Mouse (Mus musculus) cerebellum, postnatal 10 days (tissue): ENCODE data around the gene Olfr993.

Experiments
- DNase-seq, 2 experiments: peaks; one replicate each; pipeline ENCODE4 v3.0.0; 2021; ENCODE audit warnings: mixed read lengths in 2 of 2

Olfr993 gene

DNA sequence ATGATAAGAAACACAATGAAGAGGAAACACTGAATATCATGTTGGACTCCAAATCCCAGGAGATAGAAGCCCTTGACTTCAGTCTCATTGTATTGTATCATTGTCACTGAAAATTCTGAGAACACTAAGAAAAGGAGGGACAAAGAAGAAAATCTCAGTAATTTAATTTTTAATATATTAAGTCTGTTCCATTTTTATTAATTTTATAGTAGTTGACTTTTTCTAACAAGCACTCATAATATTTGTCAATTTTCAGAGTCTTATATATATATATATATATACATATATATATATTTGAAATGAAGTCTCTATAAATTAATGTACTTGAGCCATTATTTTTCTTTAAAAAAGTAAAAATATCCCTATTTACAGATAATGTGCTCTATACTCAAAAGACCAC, at the start of gene Olfr993:
TSS of gene Olfr993 (minus strand) at position 101 of the 400 bp plus-strand sequence.
- DNase-seq: no peak

DNA sequence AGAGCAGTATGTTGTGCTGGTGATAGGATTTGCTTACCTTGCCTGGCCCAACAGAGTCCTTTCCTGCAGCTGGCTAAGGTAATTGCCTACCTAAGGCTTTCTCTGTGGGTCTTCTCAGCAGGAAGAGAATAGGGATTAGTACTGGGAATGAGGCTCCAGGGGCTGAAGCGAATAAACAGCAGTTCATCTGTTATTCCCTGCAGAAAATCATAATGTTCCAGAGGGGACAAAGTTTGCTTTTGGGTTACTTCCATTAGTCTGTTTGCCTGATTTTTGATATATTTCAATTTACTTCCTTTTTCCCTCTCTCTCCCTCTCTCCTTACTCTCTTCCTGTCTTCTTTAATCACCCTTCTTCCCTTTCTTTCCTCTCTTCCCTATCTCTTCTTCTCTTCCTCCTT, 28.9 kb upstream of the Olfr993 start, which contains the start of gene Olfr995:
TSS of gene Olfr995 (minus strand) at position 101 of the 400 bp plus-strand sequence.
- no peak for DNase-seq

DNA sequence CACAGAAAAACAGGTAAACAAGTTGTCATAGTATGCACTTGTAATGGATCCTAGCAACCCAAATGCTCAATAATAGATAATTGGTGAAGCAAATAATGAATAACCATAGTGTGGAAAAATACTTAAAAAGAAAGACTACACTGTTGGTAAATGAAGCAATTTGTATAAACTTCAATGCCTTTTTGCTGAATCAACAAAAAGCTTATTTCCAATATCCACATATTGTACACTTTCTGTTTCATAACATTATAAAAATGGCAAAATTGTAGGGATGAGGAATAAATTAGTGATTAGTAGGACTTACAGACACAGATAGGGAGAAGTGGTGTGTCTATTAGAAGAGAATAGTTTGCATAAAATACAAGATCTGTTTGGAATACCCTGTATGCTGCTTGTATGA, 27.9 kb upstream of the Olfr993 start:
- no peak for DNase-seq

DNA sequence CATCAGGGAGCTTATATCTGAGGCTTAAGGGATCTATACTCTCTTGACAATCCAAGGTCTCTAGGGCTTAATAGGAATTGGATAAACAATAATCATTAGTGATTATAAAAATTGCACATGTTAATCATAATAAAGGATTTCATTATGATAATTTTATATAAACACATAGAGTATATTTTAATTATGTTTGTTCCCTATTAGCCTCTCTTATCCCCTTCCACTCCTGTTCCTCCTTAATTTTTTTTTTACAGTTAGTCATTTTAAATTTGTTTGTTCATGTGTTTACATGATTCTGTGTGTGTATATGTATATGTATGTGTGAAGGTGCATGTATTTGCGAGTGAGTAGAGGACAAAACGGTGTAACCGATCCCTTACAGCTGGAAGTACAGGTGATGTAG, 21.7 kb upstream of the Olfr993 start, which contains the start of gene Olfr994:
TSS of gene Olfr994 (minus strand) at position 101 of the 400 bp plus-strand sequence.
- no peak for DNase-seq

DNA sequence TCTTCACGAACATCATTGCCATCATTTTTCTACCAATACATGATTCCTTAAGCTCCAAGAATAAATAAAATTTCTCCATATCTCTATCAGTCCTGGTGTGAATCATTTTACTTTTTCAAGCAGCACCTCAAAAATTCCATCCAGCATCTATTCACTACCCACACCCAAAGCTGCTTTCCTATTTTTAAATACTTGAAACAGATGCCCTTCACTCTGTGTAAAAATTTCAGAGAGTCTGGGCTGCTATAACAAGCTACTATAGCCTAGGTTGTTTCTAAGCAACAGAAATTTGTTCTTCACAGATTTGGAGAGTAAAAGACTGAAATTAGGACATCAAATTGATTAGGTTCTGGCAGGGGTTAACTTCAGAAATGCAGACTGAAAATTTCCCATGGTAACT, 11.2 kb upstream of the Olfr993 start:
- DNase-seq: no peak

DNA sequence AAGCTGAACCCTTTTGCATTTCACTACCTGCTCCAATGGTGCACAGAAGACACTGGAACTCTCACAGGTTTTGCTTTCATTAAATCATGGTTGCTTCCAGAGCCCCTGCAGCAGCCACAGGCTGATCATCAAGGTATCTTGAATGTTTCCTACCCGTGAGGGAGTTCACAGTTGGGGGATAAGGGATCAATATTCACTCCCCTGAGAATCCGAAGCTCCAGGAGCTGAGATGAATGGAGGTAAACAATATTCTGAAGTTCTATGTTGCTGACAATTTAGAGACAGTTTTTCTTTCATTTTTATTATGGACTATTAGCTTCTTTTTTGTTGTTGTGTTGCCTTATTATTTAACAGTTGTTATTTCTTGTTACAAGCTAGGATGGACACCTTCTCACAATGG, 5.3 kb downstream of the Olfr993 start, which contains the start of gene Olfr992:
TSS of gene Olfr992 (minus strand) at position 101 of the 400 bp plus-strand sequence.
- DNase-seq: no peak
